Mouse (Mus musculus) liver, adult 10 weeks (tissue): ENCODE measurements around the gene Gm49601. TPM values are rescaled to one million over a fixed set of nuclear protein-coding genes. Genes with fewer than 3 reads are reported as not detected.

Experiments
- polyA plus RNA-seq: library from polyadenylated mRNA; stranded (reverse); fragments of 350-450 nt; fragmentation: Illumina TruSeq; extraction: RNeasy Lipid Tissue Mini Kit (QIAGEN cat#74804); gene quantifications from one replicate; pipeline ENCODE4 v1.2.3, GENCODE M21; 2014; ENCODE audit warnings: low read depth, low replicate concordance

The Gm49601 gene
- polyA plus RNA-seq = not detected

GRCm38 (mm10) chr16:18626376-18626878, at the start of gene Gm49601:
Gene Gm49601 (minus strand): TSS chr16:18626427.

GRCm38 (mm10) chr16:18629390-18630231, 3.4 kb upstream of the Gm49601 start, which contains the start of gene Sept5:
Gene Sept5 (minus strand): TSS chr16:18629954.

GRCm38 (mm10) chr16:18622019-18622418, 4.2 kb downstream of the Gm49601 start, which contains the start of gene Gp1bb:
Gene Gp1bb (minus strand): TSS chr16:18622403.

GRCm38 (mm10) chr16:18589804-18590790, 36.1 kb downstream of the Gm49601 start, which contains the start of gene Tbx1:
Gene Tbx1 (minus strand): TSS chr16:18590671.

Other genes with a start within 250 kb of the Gm49601 start
- gene Txnrd2, start 200.0 kb downstream of the Gm49601 start, polyA plus RNA-seq = 6.9 TPM
- 108 TPM for gene Comt, start 199.6 kb downstream of the Gm49601 start, polyA plus RNA-seq
- gene Gnb1l, start 127.7 kb downstream of the Gm49601 start, polyA plus RNA-seq = 0.40 TPM
- not detected for gene Rtl10, start 127.5 kb downstream of the Gm49601 start, polyA plus RNA-seq
- gene Tbx1, start 35.8 kb downstream of the Gm49601 start, polyA plus RNA-seq = not detected
- gene Gp1bb, start 4.0 kb downstream of the Gm49601 start, polyA plus RNA-seq = not detected
- gene Sept5, start 3.5 kb upstream of the Gm49601 start, polyA plus RNA-seq = not detected
- 0.37 TPM for gene Cldn5, start 150.4 kb upstream of the Gm49601 start, polyA plus RNA-seq
- gene Ufd1, start 185.4 kb upstream of the Gm49601 start, polyA plus RNA-seq = 41.2 TPM
- gene Cdc45, start 185.6 kb upstream of the Gm49601 start, polyA plus RNA-seq = 0.34 TPM
- 8.0 TPM for gene 2510002D24Rik, start 210.2 kb upstream of the Gm49601 start, polyA plus RNA-seq
- gene Gm28539, start 210.2 kb upstream of the Gm49601 start, polyA plus RNA-seq = not detected